Mouse (Mus musculus): Measurements from ENCODE around the gene Uvssa. TPM values are rescaled to one million over a fixed set of nuclear protein-coding genes. Genes with fewer than 3 reads are reported as not detected.

Uvssa gene
- polyA plus RNA-seq, 1 experiment from 2014 or later, result 8.6 TPM

- H3K27me3 ChIP-seq (ENCODE audit: control insufficient read depth, insufficient read depth, low read depth, low read length), result no peaks in the 10 kb centered on the region
- ATAC-seq (ENCODE audit: low read depth), result no peak
- H3K4me1 ChIP-seq (replicated peaks; ENCODE audit: control insufficient read depth, insufficient read depth, low read length), result no peaks in the 10 kb centered on the region
- H3K4me2 ChIP-seq (ENCODE audit: low read depth, low read length), result no peak overlapping the region
- no peak overlapping the region for H3K9ac ChIP-seq (ENCODE audit: low read length)
- H3K27ac ChIP-seq (ENCODE audit: low read length), result no peak overlapping the region
- 41% methylated on average over 3 of the region's 3 CpGs for WGBS
- H3K9me3 ChIP-seq (ENCODE audit: control insufficient read depth, low read length), result no peaks in the 10 kb centered on the region
- no peaks in the 10 kb centered on the region for H3K36me3 ChIP-seq (ENCODE audit: control insufficient read depth, insufficient read depth, low read length)
- no peak overlapping the region for H3K4me3 ChIP-seq (ENCODE audit: low read length)
Measured at GRCm38 (mm10) chr5:33458132-33458622, 79.8 kb downstream of the Uvssa start.

GRCm38 (mm10) chr5:33459111-33459510 lies 80.8 kb downstream of the Uvssa start:
- no peaks in the 10 kb centered on the region for H3K9me3 ChIP-seq (ENCODE audit: control insufficient read depth, low read length)
- H3K27ac ChIP-seq (ENCODE audit: low read length), result no peak overlapping the region
- WGBS, result 42% methylated on average over 2 of the region's 2 CpGs
- H3K9ac ChIP-seq (ENCODE audit: low read length), result no peak overlapping the region
- no peaks in the 10 kb centered on the region for H3K36me3 ChIP-seq (ENCODE audit: control insufficient read depth, insufficient read depth, low read length)
- H3K4me3 ChIP-seq (ENCODE audit: low read length), result no peak overlapping the region
- H3K4me1 ChIP-seq (replicated peaks; ENCODE audit: control insufficient read depth, insufficient read depth, low read length), result no peaks in the 10 kb centered on the region
- no peaks in the 10 kb centered on the region for H3K27me3 ChIP-seq (ENCODE audit: control insufficient read depth, insufficient read depth, low read depth, low read length)
- H3K4me2 ChIP-seq (ENCODE audit: low read depth, low read length), result no peak overlapping the region
- no peak for ATAC-seq (ENCODE audit: low read depth)

- Histone ChIP-seq H3K9me3 (ENCODE audit: control insufficient read depth, low read length) (no peaks in the 10 kb centered on the region), H3K9ac (ENCODE audit: low read length) (no peak overlapping the region), H3K27ac (ENCODE audit: low read length) (no peak overlapping the region), H3K4me3 (ENCODE audit: low read length) (no peak overlapping the region), H3K27me3 (ENCODE audit: control insufficient read depth, insufficient read depth, low read depth, low read length) (no peaks in the 10 kb centered on the region), H3K4me1 (replicated peaks; ENCODE audit: control insufficient read depth, insufficient read depth, low read length) (no peaks in the 10 kb centered on the region), H3K36me3 (ENCODE audit: control insufficient read depth, insufficient read depth, low read length) (no peaks in the 10 kb centered on the region), H3K4me2 (ENCODE audit: low read depth, low read length) (no peak overlapping the region)
- WGBS, result 53% methylated on average over 7 of the region's 7 CpGs
- ATAC-seq (ENCODE audit: low read depth), result no peak
Measured at GRCm38 (mm10) chr5:33464390-33464789, 86.0 kb downstream of the Uvssa start.

- H3K9me3 ChIP-seq (ENCODE audit: control insufficient read depth, low read length), result no peaks in the 10 kb centered on the region
- no peak overlapping the region for H3K9ac ChIP-seq (ENCODE audit: low read length)
- H3K4me3 ChIP-seq (ENCODE audit: low read length), result no peak overlapping the region
- no peaks in the 10 kb centered on the region for H3K27me3 ChIP-seq (ENCODE audit: control insufficient read depth, insufficient read depth, low read depth, low read length)
- 62% methylated on average over 11 of the region's 11 CpGs for WGBS
- no peak overlapping the region for H3K27ac ChIP-seq (ENCODE audit: low read length)
- no peaks in the 10 kb centered on the region for H3K4me1 ChIP-seq (replicated peaks; ENCODE audit: control insufficient read depth, insufficient read depth, low read length)
- no peaks in the 10 kb centered on the region for H3K36me3 ChIP-seq (ENCODE audit: control insufficient read depth, insufficient read depth, low read length)
- no peak overlapping the region for H3K4me2 ChIP-seq (ENCODE audit: low read depth, low read length)
- no peak for ATAC-seq (ENCODE audit: low read depth)
Measured at GRCm38 (mm10) chr5:33465464-33465863, 87.1 kb downstream of the Uvssa start.

Other genes with a start within 250 kb of the Uvssa start
- gene Spon2, start 160.1 kb upstream of the Uvssa start, polyA plus RNA-seq (2015; fragmentation: Nextera tagmentation; extraction: Ambion mirVana), result 23.4 and 30.2 TPM in 2 replicates
- gene Ctbp1, start 103.6 kb upstream of the Uvssa start, polyA plus RNA-seq (2015; fragmentation: Nextera tagmentation; extraction: Ambion mirVana), result 259 and 279 TPM in 2 replicates
- 117 and 123 TPM in 2 replicates for gene Maea, start 43.0 kb upstream of the Uvssa start, polyA plus RNA-seq (2015; fragmentation: Nextera tagmentation; extraction: Ambion mirVana)
- gene Nkx1-1, start 55.4 kb downstream of the Uvssa start, polyA plus RNA-seq (2015; fragmentation: Nextera tagmentation; extraction: Ambion mirVana), result not detected in 2 replicates